Mouse (Mus musculus) hindbrain, embryonic 11.5 days (tissue): ENCODE measurements around the gene P2rx1. TPM values are rescaled to one million over a fixed set of nuclear protein-coding genes. Genes with fewer than 3 reads are reported as not detected.
A peak's percentile ranks its signal among the peaks of the same experiment; 100 is the strongest.

Experiments used
- ATAC-seq: fragments of 200-750 bp; cut with Nextera tagmentation; 2 replicates; pipeline ENCODE4 v1.8.0; 2017; ENCODE audit warnings: mild to moderate bottlenecking, moderate TSS enrichment, moderate library complexity; ENCODE audit not compliant: low FRiP score
- DNase-seq: peaks from one replicate; pipeline ENCODE4 v3.0.0-alpha.2; 2015; ENCODE audit warnings: low spot score
- H3K27ac ChIP-seq: fragments of 300-500 bp; sonication (generic); 2 replicates; pipeline ENCODE4 v1.5.1; 2014; ENCODE audit warnings: mild to moderate bottlenecking, low read depth, low read length
- H3K27me3 ChIP-seq: fragments of 300-500 bp; sonication (generic); 2 replicates; pipeline ENCODE4 v1.6.1; 2014; ENCODE audit warnings: mild to moderate bottlenecking, low read length, moderate library complexity, mixed read lengths; ENCODE audit not compliant: control insufficient read depth, insufficient read depth
- H3K36me3 ChIP-seq: fragments of 300-500 bp; sonication (generic); 2 replicates; pipeline ENCODE4 v1.6.1; 2014; ENCODE audit warnings: mild to moderate bottlenecking, low read length, moderate library complexity, mixed read lengths; ENCODE audit not compliant: control insufficient read depth, insufficient read depth
- H3K4me1 ChIP-seq: fragments of 300-500 bp; sonication (generic); replicated peaks from 2 replicates; pipeline ENCODE4 v1.6.1; 2014; ENCODE audit warnings: low read length, mixed read lengths; ENCODE audit not compliant: control insufficient read depth, insufficient read depth
- H3K4me2 ChIP-seq: fragments of 300-500 bp; sonication (generic); replicated peaks from 2 replicates; pipeline ENCODE4 v1.6.1; 2014; ENCODE audit warnings: mild to moderate bottlenecking, low read depth, low read length
- H3K4me3 ChIP-seq: fragments of 300-500 bp; sonication (generic); 2 replicates; pipeline ENCODE4 v1.5.1; 2014; ENCODE audit warnings: low read depth, low read length
- H3K9ac ChIP-seq: fragments of 300-500 bp; sonication (generic); 2 replicates; pipeline ENCODE4 v1.6.1; 2014; ENCODE audit warnings: low read depth, low read length
- H3K9me3 ChIP-seq: fragments of 300-500 bp; sonication (generic); 2 replicates; pipeline ENCODE4 v1.6.1; 2016; ENCODE audit warnings: low read length; ENCODE audit not compliant: control insufficient read depth
- WGBS: fragments of 180-500 bp; shearing (Covaris S2); extraction: QIAGEN DNeasy Blood & Tissue Kit; methylation state at CpG from one replicate; pipeline ENCODE4 v1.1.7; 2014; 5-methylcytosine and 5-hydroxymethylcytosine counted together
- polyA plus RNA-seq: library from polyadenylated mRNA; unstranded; fragments of >200 nt; fragmentation: Nextera tagmentation; extraction: Ambion mirVana; gene quantifications from 2 replicates; pipeline ENCODE4 v1.2.1, GENCODE M21; 2014

The P2rx1 gene
- polyA plus RNA-seq, 1 experiment from 2014 or later: 2.4 TPM

DNA sequence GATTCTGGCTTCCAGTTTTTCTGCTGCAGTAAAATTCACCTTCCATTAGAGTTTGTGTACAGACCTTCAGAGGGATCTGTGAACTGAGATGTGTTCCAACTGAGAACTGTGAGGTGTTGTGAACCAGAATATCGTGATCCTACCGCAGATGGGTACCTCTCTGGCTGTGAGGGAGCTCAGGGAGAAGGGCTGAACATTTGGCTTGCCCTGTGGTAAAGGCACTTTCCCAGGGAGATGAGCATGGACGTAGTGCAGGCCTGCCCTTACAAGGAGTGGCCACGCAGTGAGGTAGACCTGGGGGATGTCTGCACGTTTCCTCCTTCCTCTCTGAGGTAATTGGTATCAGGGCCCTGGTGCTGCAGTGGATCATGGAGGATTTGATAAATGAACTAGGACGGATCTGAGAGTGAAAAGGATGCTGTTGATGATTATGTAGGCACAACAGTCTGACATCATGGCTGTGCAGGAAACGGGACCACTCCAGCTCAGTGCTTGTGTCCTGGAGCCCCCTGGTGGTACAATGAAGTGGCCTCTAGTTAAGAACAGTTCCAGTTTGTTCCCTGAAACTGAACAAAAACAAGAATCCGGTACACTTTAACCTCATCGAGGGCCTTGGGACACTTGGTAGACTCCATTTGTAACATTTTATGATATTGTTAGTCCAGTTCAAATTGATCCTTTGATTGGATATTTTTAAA is 40.3 kb downstream of the P2rx1 start:
- Histone ChIP-seq H3K9me3 (no peaks in the 10 kb centered on the region), H3K4me1 (no peaks in the 10 kb centered on the region), H3K36me3 (no peaks in the 10 kb centered on the region), H3K9ac (no peak overlapping the region), H3K4me2 (no peak overlapping the region), H3K27me3 (no peaks in the 10 kb centered on the region), H3K4me3 (no peak overlapping the region), H3K27ac (no peak overlapping the region)
- ATAC-seq: peak; percentile 59; the same call in 1 of the 2 replicates
- DNase-seq: peak; percentile 78
- WGBS: 64% methylated on average over 9 of the region's 9 CpGs

DNA sequence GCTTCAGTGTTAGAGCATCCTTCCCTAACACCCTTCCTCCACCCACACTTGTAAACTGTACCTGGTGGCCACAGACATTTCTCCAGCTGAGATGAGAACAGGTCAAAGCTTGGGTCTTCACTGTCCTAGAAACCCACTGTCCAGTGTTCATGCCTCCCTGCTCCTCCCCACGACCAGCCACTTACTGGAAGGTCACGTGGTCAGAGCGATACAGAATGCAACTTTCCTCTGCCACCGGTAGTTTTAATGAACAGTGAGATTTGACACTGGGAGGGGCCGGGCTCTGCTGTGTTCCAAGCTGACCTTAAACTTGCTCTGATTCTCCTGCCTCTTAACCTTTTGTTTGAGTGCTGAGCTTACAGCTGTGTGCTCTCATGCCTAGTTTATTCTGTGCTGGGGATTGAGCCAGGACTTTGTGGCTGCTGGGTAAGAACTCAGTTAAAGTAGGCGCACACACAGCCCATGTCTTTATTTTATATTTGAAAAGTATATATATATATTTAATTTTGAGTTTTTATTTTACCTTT is 45.4 kb downstream of the P2rx1 start:
- Histone ChIP-seq H3K4me1 (0 out of 2 replicates have a peak, but pooled peaks cover 2% of the 10 kb centered on the region), H3K4me2 (no peak overlapping the region), H3K27ac (no peak overlapping the region), H3K9ac (no peak overlapping the region), H3K27me3 (no peaks in the 10 kb centered on the region), H3K4me3 (no peak overlapping the region), H3K36me3 (no peaks in the 10 kb centered on the region), H3K9me3 (no peaks in the 10 kb centered on the region)
- ATAC-seq (no peak), DNase-seq (no peak)
- WGBS: 58% methylated on average over 6 of the region's 6 CpGs

DNA sequence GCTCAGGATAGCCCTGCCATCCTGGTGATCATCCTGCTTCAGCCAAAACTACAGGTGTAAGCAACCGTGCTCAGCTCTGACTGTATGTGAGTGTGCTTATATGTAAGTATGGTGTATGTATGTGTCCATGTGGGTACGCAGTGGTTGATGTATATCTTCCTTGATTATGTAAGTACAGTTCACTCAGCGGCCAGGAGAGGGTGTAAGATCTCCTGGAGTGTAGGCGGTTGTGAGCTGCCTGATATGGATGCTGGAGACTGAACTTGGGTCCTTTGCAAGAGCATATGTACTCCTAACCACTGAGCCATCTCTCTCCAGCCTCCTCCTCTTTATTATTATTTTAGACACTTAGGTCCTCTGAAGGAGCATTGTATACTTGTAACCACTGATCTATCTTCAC is 45.9 kb downstream of the P2rx1 start:
- Histone ChIP-seq H3K9ac (no peak overlapping the region), H3K27me3 (no peaks in the 10 kb centered on the region), H3K4me3 (no peak overlapping the region), H3K4me1 (0 out of 2 replicates have a peak, but pooled peaks cover 2% of the 10 kb centered on the region), H3K36me3 (no peaks in the 10 kb centered on the region), H3K4me2 (no peak overlapping the region), H3K9me3 (no peaks in the 10 kb centered on the region), H3K27ac (no peak overlapping the region)
- ATAC-seq: no peak
- 66% methylated on average over 4 of the region's 4 CpGs for WGBS
- no peak for DNase-seq

DNA sequence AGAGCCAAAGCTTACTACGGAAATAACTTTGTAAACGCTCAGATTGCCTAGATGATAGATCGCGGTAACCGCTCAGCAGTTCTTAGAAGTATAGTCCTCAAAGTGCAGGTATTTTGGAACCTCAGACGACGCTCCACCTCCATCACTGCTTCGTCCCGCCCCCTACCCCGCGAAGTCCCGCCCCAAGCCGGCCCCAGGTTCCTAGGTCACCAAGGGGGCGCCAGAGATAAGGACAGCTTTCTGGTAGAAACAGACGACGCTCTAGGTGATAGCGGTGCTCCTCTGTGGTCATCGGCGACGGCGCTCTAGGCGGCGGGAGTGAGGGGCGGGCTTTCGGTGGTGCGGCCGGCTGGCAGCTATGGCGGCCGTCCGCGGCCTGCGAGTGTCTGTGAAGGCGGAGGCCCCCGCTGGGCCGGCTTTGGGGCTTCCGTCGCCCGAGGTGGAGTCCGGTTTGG is 48.7 kb downstream of the P2rx1 start, which contains the start of gene Ncbp3:
Ncbp3 (plus strand) TSS at position 242 of the 455 bp plus-strand sequence.
- Histone ChIP-seq H3K9ac (peak within 1 kb of the TSS; percentile 89), H3K9me3 (no peaks in the 10 kb centered on the region), H3K27ac (peak within 1 kb of the TSS; percentile 87), H3K27me3 (no peaks in the 10 kb centered on the region), H3K4me2 (peak within 1 kb of the TSS; percentile 60), H3K4me1 (0 out of 2 replicates have a peak, but pooled peaks cover 2% of the 10 kb centered on the region), H3K4me3 (peak within 1 kb of the TSS; percentile 91), H3K36me3 (no peaks in the 10 kb centered on the region)
- ATAC-seq (peak; percentile 96), DNase-seq (peak; percentile 97)
- WGBS: under 1% methylated on average over 38 of the region's 39 CpGs

DNA sequence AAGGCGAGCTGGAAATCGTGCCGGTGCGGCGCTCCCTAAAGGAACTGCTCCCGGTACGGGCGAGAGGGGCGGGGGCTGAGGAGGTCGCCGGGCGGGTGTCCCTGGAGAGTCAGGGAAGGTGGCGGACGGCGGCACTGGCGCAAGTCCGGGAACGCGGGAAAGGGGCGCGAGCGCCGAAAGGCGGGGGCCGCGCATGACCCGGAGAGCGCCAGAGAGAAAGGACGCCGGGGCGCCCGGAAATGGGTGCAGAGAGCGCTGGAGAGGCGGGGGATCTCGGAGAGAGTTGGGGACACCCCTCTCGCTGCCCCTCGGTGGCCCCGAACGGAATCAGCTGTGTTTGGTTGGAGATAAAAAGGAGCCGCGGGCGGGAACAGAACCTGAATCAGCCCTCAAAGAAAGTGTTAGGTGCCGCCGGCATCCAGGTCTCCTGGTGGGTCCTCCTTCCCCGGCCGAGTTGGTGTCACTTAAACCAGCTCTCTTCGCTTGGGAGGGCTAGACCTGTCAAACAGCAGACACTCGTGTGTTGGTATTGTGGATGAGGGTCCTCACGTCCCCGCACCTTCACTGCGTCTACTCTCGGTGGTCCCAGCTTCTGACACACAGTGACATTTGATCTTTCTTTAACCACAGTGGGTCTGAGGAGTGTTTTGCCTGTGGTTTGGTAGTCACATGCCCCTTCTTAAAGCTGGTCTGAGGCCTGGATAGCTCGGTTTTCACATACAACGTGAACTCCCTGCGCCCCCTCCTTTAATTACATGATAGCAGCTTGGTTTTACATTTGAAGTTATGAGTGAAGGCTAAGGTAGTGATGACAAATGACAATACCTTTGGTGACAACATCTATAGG is 49.4 kb downstream of the P2rx1 start:
- H3K9me3 ChIP-seq: no peaks in the 10 kb centered on the region
- H3K4me1 ChIP-seq: 0 out of 2 replicates have a peak, but pooled peaks cover 2% of the 10 kb centered on the region
- DNase-seq: no peak
- H3K36me3 ChIP-seq: no peaks in the 10 kb centered on the region
- peak overlapping the region; percentile 87 for H3K27ac ChIP-seq
- ATAC-seq: peak; percentile 83
- H3K4me2 ChIP-seq: peak overlapping the region; percentile 60
- H3K4me3 ChIP-seq: peak overlapping the region; percentile 91
- H3K27me3 ChIP-seq: no peaks in the 10 kb centered on the region
- 1% methylated on average over 55 of the region's 55 CpGs for WGBS
- H3K9ac ChIP-seq: peak overlapping the region; percentile 89

DNA sequence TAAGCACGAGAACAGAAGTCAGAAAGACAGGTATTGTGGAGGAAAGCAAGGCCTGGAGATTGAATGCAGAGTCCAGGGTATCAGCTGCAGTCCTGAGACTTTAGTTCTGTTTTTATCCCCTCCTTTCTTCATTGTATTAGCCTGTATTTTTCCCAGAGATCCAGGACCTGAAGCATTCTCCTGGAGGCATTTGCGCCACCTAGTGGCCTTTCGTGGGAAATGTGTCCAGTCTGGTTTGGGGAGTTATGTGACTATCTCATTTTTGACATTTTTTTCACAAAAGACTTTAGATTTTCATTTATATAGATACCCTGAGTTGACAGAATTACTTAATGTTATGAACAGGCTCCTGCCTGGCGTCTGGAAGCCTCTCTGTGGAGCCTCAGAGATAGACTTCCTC is 50.4 kb downstream of the P2rx1 start:
- 8% methylated on average over 4 of the region's 4 CpGs for WGBS
- no peak for ATAC-seq

DNA sequence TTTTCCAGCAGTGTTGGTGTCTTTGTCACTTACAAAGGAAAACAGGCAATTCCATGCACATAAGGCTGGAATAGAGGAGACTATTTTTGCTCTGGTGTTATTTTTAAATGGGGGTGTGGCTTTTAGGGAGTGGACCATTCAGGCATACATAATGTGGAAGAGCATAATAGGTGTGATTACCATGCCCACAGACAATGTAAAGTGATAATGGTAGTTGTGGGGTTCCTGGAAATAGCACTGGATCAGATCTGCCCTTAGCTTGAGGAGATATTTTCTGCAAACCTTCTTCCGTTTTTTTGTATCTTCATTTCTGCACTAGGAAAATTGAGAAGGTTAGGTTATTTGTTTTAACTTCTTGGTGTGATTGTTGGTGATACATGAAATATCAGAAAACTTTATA is 53.9 kb downstream of the P2rx1 start:
- H3K9ac ChIP-seq: no peak overlapping the region
- no peaks in the 10 kb centered on the region for H3K27me3 ChIP-seq
- H3K4me1 ChIP-seq: 0 out of 2 replicates have a peak, but pooled peaks cover 2% of the 10 kb centered on the region
- ATAC-seq (no peak), DNase-seq (no peak)
- no peaks in the 10 kb centered on the region for H3K36me3 ChIP-seq
- no peak overlapping the region for H3K27ac ChIP-seq
- 100% methylated on average over 1 of the region's 1 CpGs for WGBS
- H3K4me2 ChIP-seq: no peak overlapping the region
- H3K9me3 ChIP-seq: no peaks in the 10 kb centered on the region
- H3K4me3 ChIP-seq: no peak overlapping the region

More for the DNA sequence above, 50.4 kb downstream of the P2rx1 start:
- Histone ChIP-seq H3K9ac (no peak overlapping the region), H3K9me3 (no peaks in the 10 kb centered on the region), H3K4me2 (peak overlapping the region; percentile 60; the same call in 1 of the 2 replicates), H3K4me3 (peak overlapping the region; percentile 91), H3K36me3 (no peaks in the 10 kb centered on the region), H3K4me1 (0 out of 2 replicates have a peak, but pooled peaks cover 2% of the 10 kb centered on the region), H3K27me3 (no peaks in the 10 kb centered on the region), H3K27ac (no peak overlapping the region)
- peak; percentile 90 for DNase-seq

DNA sequence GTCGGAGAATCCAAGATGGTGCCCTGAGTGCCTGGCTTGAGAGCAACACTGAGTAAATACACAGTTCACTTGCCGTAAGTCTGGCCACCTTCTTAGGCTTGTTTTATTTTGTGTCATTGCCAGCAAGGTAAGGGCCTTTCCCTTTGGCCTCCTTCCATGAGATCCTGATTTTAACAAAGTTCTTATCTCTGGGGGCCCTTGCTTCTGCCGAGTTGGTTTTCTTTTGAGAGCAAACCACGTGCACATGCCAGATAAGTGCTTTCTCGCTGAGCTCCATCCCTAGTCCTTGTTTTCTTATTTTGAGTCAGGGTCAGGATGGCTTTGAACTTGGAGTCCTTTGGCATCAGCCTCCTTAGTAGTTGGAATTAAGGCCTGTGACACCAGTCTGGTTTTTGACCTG is 58.8 kb downstream of the P2rx1 start:
- Histone ChIP-seq H3K27ac (no peak overlapping the region), H3K36me3 (no peaks in the 10 kb centered on the region), H3K27me3 (no peaks in the 10 kb centered on the region), H3K4me2 (no peak overlapping the region), H3K4me3 (no peak overlapping the region), H3K4me1 (no peaks in the 10 kb centered on the region), H3K9ac (no peak overlapping the region), H3K9me3 (no peaks in the 10 kb centered on the region)
- WGBS: 90% methylated on average over 5 of the region's 5 CpGs
- no peak for ATAC-seq
- DNase-seq: no peak
